Mouse (Mus musculus): ENCODE results near the gene Peli2.

DNA sequence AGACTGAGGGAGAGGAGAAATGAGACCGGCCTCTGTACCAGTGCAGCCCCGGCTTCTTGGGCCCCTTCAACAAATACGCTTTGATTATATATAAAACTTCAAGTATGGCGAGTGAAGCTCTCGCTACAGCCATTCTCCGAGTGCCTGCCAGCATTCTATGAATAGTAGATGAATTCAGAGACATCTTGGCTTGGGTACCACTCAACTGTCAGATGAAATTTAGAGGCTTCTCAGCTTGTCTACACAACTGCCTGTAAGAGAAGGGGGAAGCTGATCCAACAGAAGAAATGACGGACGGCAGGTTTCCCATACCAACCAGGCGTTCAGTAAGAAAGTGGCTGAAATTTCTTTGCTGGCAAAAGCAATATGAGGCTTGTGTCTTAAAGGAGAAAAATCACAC, 126.3 kb downstream of the Peli2 start:
- no peak for TF ChIP-seq MAX (IDR thresholded peaks at IDR 0.05; ENCODE audit: low read length)
- TF ChIP-seq POLR2A (IDR thresholded peaks at IDR 0.05; ENCODE audit: low read depth, low read length): no peak
- TF ChIP-seq EP300 (IDR thresholded peaks at IDR 0.05; ENCODE audit: low read length): no peak
